Mouse (Mus musculus) spleen, adult 2 months (tissue): ENCODE data around the gene Thap11. TPM values are rescaled to one million over a fixed set of nuclear protein-coding genes. Genes with fewer than 3 reads are reported as not detected.

Source experiments
- DNase-seq, 2 experiments: peaks; one replicate each; pipeline versions ENCODE4 v3.0.0 to v3.0.0-alpha.2; 2012 to 2021; ENCODE audit warnings: low spot score in 2 of 2, low read depth in 1 of 2
- H3K27ac ChIP-seq: fragments of 200-500 bp; 2 replicates; pipeline ENCODE4 v1.5.1; 2012; ENCODE audit warnings: low read length, inconsistent platforms; ENCODE audit not compliant: insufficient read depth
- H3K27me3 ChIP-seq: fragments of 200-500 bp; 2 replicates; pipeline ENCODE4 v1.6.1; 2012; ENCODE audit warnings: mild to moderate bottlenecking, moderate library complexity, low read length, inconsistent platforms; ENCODE audit not compliant: control insufficient read depth, insufficient read depth
- H3K36me3 ChIP-seq: fragments of 200-500 bp; 2 replicates; pipeline ENCODE4 v1.6.1; 2012; ENCODE audit warnings: mild to moderate bottlenecking, low read length, inconsistent platforms; ENCODE audit not compliant: control insufficient read depth, insufficient read depth
- H3K4me1 ChIP-seq: fragments of 200-500 bp; 2 replicates; pipeline ENCODE4 v1.6.1; 2011; ENCODE audit warnings: inconsistent platforms; ENCODE audit not compliant: control insufficient read depth, insufficient read depth, insufficient read length
- H3K4me3 ChIP-seq: fragments of 200-500 bp; 2 replicates; pipeline ENCODE4 v1.5.1; 2011; ENCODE audit warnings: mild to moderate bottlenecking, inconsistent platforms; ENCODE audit not compliant: insufficient read depth, insufficient read length; ENCODE audit errors: extremely low read depth
- CTCF ChIP-seq: fragments of 200-500 bp; IDR thresholded peaks from 2 replicates; pipeline ENCODE4 v1.5.1; 2011; ENCODE audit warnings: mild to moderate bottlenecking, inconsistent platforms; ENCODE audit not compliant: insufficient read depth, insufficient read length, insufficient replicate concordance; ENCODE audit errors: extremely low read depth
- POLR2A ChIP-seq: fragments of 200-500 bp; IDR thresholded peaks from 2 replicates; pipeline ENCODE4 v1.6.1; 2011; ENCODE audit warnings: low read depth, low read length, inconsistent platforms
- WGBS: fragments of 180-500 bp; shearing (Covaris S2); methylation state at CpG from one replicate; pipeline ENCODE4 v1.1.7; 2018; 5-methylcytosine and 5-hydroxymethylcytosine counted together
- polyA plus RNA-seq: library from polyadenylated mRNA; depleted of rRNA; stranded (reverse); fragments of >200 nt; gene quantifications from 2 replicates; pipeline ENCODE4 v1.2.3, GENCODE M21; 2012; rRNA removed

Thap11 gene
- polyA plus RNA-seq, 1 experiment: 33.7 TPM

DNA sequence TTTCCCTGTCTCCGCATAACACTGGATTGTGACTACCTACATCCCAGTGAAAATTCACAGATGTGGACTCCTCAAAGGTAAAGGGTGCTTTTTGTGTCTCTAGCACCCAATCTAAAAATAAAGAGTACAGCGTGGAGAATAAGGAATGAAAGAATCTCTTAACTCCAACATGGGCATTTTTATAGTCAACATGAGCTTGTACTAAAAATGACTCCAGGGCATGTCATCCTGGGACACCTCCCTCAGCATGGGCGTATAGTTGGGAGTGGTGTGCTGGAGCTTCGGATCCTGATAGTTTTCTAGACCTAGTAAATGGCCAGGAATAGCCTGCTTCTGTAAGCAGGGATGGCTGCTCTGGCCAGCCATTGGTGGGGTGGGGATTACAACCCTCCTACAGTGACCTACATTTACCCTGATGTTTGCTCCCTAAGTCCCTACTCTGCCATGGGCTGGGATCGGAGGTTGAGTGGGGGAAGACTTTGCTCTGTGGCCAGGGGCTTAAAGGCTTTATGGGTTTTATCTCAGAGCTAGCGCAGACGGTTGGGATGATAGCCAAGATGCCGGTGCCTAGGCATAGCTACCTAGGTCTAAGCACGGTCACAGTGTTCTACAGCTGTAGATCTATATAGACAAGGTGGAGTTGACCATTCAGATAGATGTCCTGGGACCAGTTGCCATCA lies 43.0 kb downstream of the Thap11 start:
- no peak overlapping the region for H3K4me3 ChIP-seq
- no peak for DNase-seq
- H3K36me3 ChIP-seq: peaks cover 6% of the 10 kb centered on the region
- H3K4me1 ChIP-seq: no peaks in the 10 kb centered on the region
- no peak overlapping the region for H3K27ac ChIP-seq
- H3K27me3 ChIP-seq: no peaks in the 10 kb centered on the region
- TF ChIP-seq POLR2A (no peak), CTCF (no peak)
- WGBS: 89% methylated on average over 9 of the region's 9 CpGs

DNA sequence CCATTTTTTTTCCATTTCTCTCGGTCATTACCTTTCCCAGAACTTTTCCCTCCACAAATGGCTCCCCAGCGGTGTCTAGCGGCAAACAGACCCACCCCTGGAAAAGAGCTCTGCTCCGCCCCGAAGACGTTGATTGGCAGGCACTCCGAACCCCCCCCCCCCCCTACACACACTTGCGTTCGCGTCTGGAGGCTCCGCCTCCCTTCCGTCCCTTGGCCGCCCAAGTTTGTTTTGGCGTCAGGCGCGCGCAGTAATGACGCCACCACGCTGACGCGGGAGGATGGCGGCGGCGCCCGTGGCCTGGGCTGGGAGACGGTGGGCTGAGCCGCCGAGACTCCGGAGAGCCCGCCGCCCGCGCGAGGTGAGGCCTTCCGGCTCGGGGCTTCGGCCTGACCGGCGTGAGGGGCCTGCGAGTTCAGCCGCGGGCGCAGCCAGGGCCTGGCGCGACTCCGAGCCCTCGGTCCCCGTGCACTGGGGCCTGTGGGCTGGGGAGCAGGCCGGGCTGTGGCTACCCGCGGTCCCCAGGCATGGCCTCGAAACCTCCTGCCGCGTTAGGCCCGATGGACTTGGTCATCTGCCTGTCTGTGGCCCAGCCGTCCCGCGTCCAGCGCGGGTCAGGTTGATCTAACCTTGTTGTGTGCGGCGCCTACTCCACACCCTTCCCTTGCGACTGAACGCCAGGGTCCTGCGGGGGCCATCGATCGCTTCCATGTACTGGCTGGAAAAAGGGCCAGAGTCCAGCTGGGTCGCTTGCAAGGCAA lies 45.4 kb downstream of the Thap11 start, which contains the start of gene Pskh1:
TSS of gene Pskh1 (plus strand) at position 262 of the 761 bp plus-strand sequence.
- under 1% methylated on average over 68 of the region's 68 CpGs for WGBS
- H3K27me3 ChIP-seq: no peaks in the 10 kb centered on the region
- DNase-seq: peak; percentile 87

DNA sequence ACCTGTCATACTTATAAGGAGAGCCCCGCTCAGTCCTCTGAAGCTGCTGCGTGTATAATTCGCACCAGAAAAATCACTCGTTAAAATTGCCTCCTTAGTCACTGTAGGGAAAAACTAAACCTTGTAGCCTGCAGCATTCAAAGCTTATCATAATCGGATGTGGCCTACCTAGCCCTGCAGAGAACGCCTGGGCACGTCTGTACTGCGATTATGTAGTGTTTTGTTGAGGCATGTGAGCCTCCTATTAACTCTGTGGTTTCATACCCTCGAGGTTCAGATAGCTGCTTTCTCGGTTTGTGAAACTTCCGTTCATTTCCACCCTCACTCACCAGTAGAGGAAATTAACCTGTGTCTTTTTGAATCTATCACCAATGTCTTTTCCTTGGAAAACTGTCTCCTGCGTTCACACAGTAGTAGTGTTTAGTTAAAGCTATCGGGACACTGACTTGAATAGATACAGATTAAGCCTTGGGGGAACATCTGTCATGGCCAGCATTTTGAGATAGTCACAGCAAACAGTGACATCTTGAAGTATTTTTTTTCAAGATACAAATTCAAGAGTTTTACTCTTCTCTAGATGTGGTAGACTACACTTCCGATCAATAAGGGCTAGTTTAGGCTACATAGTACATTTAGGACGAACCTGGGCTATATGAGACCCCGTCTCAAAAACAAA lies 46.1 kb downstream of the Thap11 start:
- Histone ChIP-seq H3K4me3 (peak overlapping the region; percentile 91), H3K27me3 (no peaks in the 10 kb centered on the region), H3K27ac (peak overlapping the region; percentile 84), H3K4me1 (no peaks in the 10 kb centered on the region), H3K36me3 (no peaks in the 10 kb centered on the region)
- TF ChIP-seq POLR2A: no peak
- TF ChIP-seq CTCF: no peak
- 23% methylated on average over 16 of the region's 16 CpGs for WGBS
- DNase-seq: peak in 1 of 2 experiments; percentile 28

More for the DNA sequence above, 45.4 kb downstream of the Thap11 start, which contains the start of gene Pskh1:
- H3K4me1 ChIP-seq: no peaks in the 10 kb centered on the region
- peak within 1 kb of the TSS; percentile 91 for H3K4me3 ChIP-seq
- no peaks in the 10 kb centered on the region for H3K36me3 ChIP-seq
- TF ChIP-seq CTCF: no peak
- peak; percentile 26; the same call in 1 of the 2 replicates for TF ChIP-seq POLR2A
- H3K27ac ChIP-seq: peak within 1 kb of the TSS; percentile 84

Other genes with a start within 250 kb of the Thap11 start
- 25.6 and 26.5 TPM in 2 replicates for gene Ripor1, start 249.9 kb upstream of the Thap11 start, polyA plus RNA-seq
- gene Ctcf, start 218.6 kb upstream of the Thap11 start, polyA plus RNA-seq: 22.1 and 24.5 TPM in 2 replicates
- 0.14 TPM in 1 of 2 replicates, not detected in the other for gene Agrp, start 217.7 kb upstream of the Thap11 start, polyA plus RNA-seq
- gene Carmil2, start 168.9 kb upstream of the Thap11 start, polyA plus RNA-seq: 62.1 and 72.2 TPM in 2 replicates
- gene Acd, start 154.0 kb upstream of the Thap11 start, polyA plus RNA-seq: 47.3 and 62.1 TPM in 2 replicates
- 8.7 and 12.1 TPM in 2 replicates for gene Pard6a, start 154.0 kb upstream of the Thap11 start, polyA plus RNA-seq
- gene 4933405L10Rik, start 147.5 kb upstream of the Thap11 start, polyA plus RNA-seq: not detected in 2 replicates
- gene Enkd1, start 146.9 kb upstream of the Thap11 start, polyA plus RNA-seq: 4.3 and 6.2 TPM in 2 replicates
- 2.3 and 2.4 TPM in 2 replicates for gene Gfod2, start 96.5 kb upstream of the Thap11 start, polyA plus RNA-seq
- 50.0 and 59.9 TPM in 2 replicates for gene Ranbp10, start 27.8 kb upstream of the Thap11 start, polyA plus RNA-seq
- 0.07 and 0.14 TPM in 2 replicates for gene Tsnaxip1, start 27.4 kb upstream of the Thap11 start, polyA plus RNA-seq
- 14.2 and 16.4 TPM in 2 replicates for gene Cenpt, start 1.9 kb upstream of the Thap11 start, polyA plus RNA-seq
- gene Nutf2, start 5.4 kb downstream of the Thap11 start, polyA plus RNA-seq: 13.1 and 14.5 TPM in 2 replicates
- 71.3 and 90.0 TPM in 2 replicates for gene Edc4, start 25.7 kb downstream of the Thap11 start, polyA plus RNA-seq
- gene Nrn1l, start 38.4 kb downstream of the Thap11 start, polyA plus RNA-seq: 3.0 and 3.1 TPM in 2 replicates
- 24.3 and 30.3 TPM in 2 replicates for gene Pskh1, start 45.3 kb downstream of the Thap11 start, polyA plus RNA-seq
- 4,893 and 4,931 TPM in 2 replicates for gene Ctrl, start 78.7 kb downstream of the Thap11 start, polyA plus RNA-seq
- gene Psmb10, start 83.3 kb downstream of the Thap11 start, polyA plus RNA-seq: 228 and 357 TPM in 2 replicates
- gene Lcat, start 88.2 kb downstream of the Thap11 start, polyA plus RNA-seq: 2.7 and 3.1 TPM in 2 replicates
- 25.1 and 29.5 TPM in 2 replicates for gene Slc12a4, start 111.0 kb downstream of the Thap11 start, polyA plus RNA-seq
- gene Dpep3, start 124.3 kb downstream of the Thap11 start, polyA plus RNA-seq: 0.20 and 0.48 TPM in 2 replicates
- gene Dus2, start 136.2 kb downstream of the Thap11 start, polyA plus RNA-seq: 5.1 and 7.1 TPM in 2 replicates
- not detected in 2 replicates for gene Dpep2nb, start 150.8 kb downstream of the Thap11 start, polyA plus RNA-seq
- 6.6 and 9.5 TPM in 2 replicates for gene Ddx28, start 156.8 kb downstream of the Thap11 start, polyA plus RNA-seq
- 29.5 and 35.7 TPM in 2 replicates for gene Nfatc3, start 203.7 kb downstream of the Thap11 start, polyA plus RNA-seq